Mouse (Mus musculus): ENCODE data around the gene Ppcdc.

- TF ChIP-seq CTCF (IDR thresholded peaks at IDR 0.05; ENCODE audit: low read depth) (peak; percentile 84), EP300 (IDR thresholded peaks at IDR 0.05; ENCODE audit: low read depth) (no peak)
Observed at GRCm38 (mm10) chr9:57433097-57434032, 6.6 kb downstream of the Ppcdc start.
